Mouse (Mus musculus): ENCODE results near the gene Sycp3.

DNA sequence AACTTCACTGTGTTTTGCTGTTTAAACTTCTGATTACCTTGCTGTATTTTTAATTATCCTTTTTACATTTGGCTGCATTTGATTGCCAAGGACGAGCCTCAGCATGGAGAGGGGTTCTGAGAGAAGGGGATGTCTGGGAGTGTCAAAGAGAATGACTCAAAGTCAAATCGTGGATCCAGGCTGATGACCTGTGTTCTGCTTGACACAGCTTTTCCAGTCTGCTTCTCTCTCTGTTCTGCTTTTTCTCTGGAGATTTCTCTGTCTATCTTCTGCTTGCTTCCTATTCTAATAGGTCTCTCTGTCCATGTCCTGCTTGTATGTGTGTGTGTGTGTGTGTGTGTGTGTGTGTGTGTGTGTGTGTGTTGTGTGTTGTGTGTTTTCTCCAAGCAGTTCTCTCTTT lies 49.6 kb upstream of the Sycp3 start:
- TF ChIP-seq POLR2A (IDR thresholded peaks at IDR 0.05; ENCODE audit: extremely low read depth, insufficient read depth, low read length) = no peak
- TF ChIP-seq CTCF (IDR thresholded peaks at IDR 0.05; ENCODE audit: extremely low read depth, insufficient read depth, low read length) = no peak
